Mouse (Mus musculus) CD4-positive, CD25-positive, alpha-beta regulatory T cell, adult 4 months (primary cell): Measurements from ENCODE around the gene Arhgef38. TPM values are rescaled to one million over a fixed set of nuclear protein-coding genes. Genes with fewer than 3 reads are reported as not detected.

ENCODE experiments used
- ATAC-seq: one replicate; pipeline ENCODE4 v1.8.0; 2017
- polyA plus RNA-seq, 2 experiments: library from polyadenylated mRNA; unstranded; fragments of 100-300 nt; shearing (Covaris generic); gene quantifications; one replicate each; pipeline ENCODE4 v1.2.1; 2017

The Arhgef38 gene
- not detected for polyA plus RNA-seq

- no peak for ATAC-seq
Observed at GRCm38 (mm10) chr3:133234821-133235295, at the start of gene Arhgef38. Arhgef38 (minus strand) TSS chr3:133234949.

- ATAC-seq, result no peak
Observed at GRCm38 (mm10) chr3:133271887-133272286, 37.1 kb upstream of the Arhgef38 start.

- ATAC-seq, result no peak
Observed at GRCm38 (mm10) chr3:133258860-133259259, 24.1 kb upstream of the Arhgef38 start.

- no peak for ATAC-seq
Observed at GRCm38 (mm10) chr3:133255842-133256241, 21.1 kb upstream of the Arhgef38 start.

GRCm38 (mm10) chr3:133244027-133244426 lies 9.3 kb upstream of the Arhgef38 start:
- ATAC-seq, result no peak

- no peak for ATAC-seq
Observed at GRCm38 (mm10) chr3:133241916-133242315, 7.2 kb upstream of the Arhgef38 start.

DNA sequence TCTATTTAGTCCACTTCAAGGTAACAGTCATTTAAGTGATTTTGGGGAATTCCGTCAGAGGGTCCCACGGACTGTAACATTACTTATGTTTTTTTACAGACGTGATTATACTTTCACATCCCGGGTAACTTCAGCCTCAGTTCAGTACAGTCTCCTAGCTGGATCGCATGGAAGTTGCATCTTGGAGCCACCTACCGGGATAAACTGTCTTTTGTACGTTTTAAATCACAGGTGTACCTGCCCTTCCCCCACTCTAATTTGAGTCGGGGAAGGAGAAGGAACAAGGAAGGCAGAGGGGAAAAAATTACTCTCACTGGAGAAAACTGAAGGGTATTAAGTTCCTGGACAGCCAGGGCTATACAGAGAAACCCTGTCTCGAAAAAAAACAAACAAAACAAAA lies 756 bp downstream of the Arhgef38 start:
- ATAC-seq, result no peak

- no peak for ATAC-seq
Observed at GRCm38 (mm10) chr3:133230427-133230826, 4.3 kb downstream of the Arhgef38 start.

GRCm38 (mm10) chr3:133229594-133229993 lies 5.2 kb downstream of the Arhgef38 start:
- no peak for ATAC-seq

DNA sequence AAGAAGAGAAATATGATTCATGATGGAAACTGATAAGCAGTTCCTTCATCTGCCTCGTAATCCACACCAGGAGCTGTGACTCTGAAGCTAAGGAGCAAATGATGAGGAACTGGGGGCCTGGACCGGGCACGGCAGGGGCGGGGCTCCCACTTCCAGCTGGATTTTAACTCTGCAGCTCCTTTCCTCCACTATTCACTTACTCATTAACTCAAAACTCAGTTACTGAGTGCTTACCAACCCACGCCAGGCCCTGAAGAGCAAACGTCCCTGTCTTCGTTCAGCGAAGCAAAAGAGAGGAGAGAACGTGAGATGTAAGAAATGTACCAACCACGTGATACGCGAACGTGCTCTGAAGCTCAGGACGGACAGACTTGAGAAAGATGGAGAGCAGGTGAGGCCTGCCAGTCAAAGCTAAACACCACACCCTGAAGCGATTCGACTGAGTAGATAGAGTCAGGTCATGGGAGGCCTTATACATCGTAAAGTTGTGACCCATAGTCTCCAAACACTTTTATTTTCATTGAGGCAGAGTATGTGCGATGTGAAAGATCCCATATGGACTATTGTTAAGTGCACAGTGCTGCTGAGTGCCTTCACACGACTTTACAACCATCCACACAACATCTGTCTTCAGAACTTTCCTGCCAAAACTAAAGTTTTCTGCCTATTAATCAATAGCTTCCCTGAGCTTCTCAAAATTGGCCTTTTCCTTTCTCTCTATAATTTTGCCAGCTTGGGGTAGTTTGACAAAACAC lies 7.3 kb downstream of the Arhgef38 start:
- ATAC-seq, result no peak

GRCm38 (mm10) chr3:133218501-133218900 lies 16.2 kb downstream of the Arhgef38 start:
- ATAC-seq, result no peak

GRCm38 (mm10) chr3:133215198-133215819 lies 19.4 kb downstream of the Arhgef38 start:
- no peak for ATAC-seq

- no peak for ATAC-seq
Observed at GRCm38 (mm10) chr3:133213434-133214114, 21.2 kb downstream of the Arhgef38 start.

DNA sequence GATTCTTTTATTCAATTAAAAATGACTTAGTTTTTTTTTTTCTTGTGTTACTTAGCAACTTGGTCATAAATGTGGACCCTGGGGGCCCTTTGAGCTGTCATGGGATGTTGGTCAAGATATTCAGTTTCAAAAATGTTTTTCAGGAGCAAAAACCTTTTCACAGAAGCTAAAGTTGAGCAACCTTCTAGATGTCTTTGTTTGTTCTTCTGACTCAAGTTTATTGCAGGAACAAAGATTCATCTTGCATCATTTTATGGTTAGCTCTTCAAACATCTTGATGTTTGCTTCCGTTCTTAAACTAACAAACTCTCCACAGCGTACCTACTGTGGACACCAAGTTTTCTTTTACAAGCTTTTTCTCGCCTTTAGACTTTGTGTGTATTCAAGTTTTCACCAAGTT lies 23.4 kb downstream of the Arhgef38 start:
- ATAC-seq, result no peak

GRCm38 (mm10) chr3:133203713-133204112 lies 31.0 kb downstream of the Arhgef38 start:
- ATAC-seq, result no peak

GRCm38 (mm10) chr3:133202171-133202570 lies 32.6 kb downstream of the Arhgef38 start:
- no peak for ATAC-seq

GRCm38 (mm10) chr3:133188930-133189329 lies 45.8 kb downstream of the Arhgef38 start:
- no peak for ATAC-seq

GRCm38 (mm10) chr3:133187524-133187923 lies 47.2 kb downstream of the Arhgef38 start:
- no peak for ATAC-seq

DNA sequence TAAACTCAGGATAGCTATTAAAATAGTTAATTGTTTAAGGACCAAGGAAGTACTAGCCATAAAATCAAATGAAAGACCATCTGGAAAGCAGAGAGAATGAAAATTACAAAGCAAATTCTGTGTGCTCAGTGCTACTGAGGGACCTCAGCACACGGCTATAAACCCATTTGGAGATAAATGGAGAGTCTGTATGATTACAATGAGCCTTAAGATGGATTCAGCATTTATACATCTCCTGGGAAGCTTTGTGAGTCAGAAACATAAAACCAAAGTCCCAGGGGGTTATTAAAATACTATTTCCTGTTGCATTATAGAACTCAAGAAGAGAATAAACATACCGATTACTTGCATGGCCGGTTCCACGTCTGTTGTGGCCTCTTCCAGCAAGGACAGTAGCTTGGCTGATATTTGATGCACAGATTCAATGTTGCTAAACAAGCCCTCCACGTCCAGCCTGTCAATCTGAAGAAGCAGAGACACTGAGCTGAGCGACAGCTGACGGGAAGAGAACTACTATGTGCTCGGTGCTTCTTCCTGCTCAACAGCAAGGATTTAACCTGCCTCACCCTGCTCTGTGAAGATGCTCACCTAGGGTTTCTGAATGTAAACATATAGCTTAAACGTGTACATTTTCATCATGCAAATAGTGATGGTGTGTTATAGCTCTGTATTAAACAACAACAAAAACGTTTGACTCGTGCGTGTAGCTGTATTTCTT lies 58.6 kb downstream of the Arhgef38 start:
- ATAC-seq, result no peak

- ATAC-seq, result no peak
Observed at GRCm38 (mm10) chr3:133172291-133172690, 62.5 kb downstream of the Arhgef38 start.

DNA sequence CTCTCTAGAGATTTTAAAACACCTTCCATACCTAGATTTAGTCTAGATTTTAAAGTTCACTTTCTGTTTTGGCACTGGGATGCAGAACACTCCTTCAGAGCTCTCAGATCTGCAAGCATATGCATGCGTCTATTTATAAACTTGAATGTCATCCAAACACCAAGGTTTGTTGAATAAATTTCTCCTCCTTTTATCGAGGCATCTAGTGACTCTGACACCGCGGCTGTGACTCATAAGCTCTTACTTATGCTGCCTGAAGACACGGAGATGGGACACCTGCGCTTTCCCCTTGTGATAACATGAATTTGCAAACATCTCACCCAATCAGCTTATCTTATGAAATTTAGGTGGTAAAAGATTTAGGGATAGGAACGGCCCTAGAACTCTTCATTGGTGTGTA lies 65.0 kb downstream of the Arhgef38 start:
- no peak for ATAC-seq

GRCm38 (mm10) chr3:133167550-133167949 lies 67.2 kb downstream of the Arhgef38 start:
- no peak for ATAC-seq

DNA sequence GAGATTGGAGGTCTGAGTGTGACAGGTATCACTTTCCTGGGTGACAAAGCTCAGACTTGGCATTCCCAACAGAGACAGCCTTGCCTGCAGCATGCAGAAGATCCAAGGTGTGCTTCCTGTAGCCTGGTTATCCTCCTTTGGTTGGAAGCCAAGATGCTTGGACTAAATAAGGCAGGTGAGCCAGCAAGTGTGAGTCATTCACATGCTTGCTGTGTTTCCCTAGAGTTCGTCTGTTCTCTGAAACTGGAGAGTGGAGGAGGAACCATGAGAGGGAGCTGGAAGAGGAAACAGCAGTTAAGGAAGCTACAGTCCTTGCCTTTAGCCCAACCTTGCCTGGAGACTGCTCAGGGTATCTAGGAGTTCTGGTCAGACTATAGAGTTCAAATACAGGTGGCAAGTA lies 69.6 kb downstream of the Arhgef38 start:
- ATAC-seq, result no peak
